Mouse (Mus musculus) cerebellum, adult 11 months (tissue): Measurements from ENCODE around the gene Tgfb2.

Source experiments
- DNase-seq: peaks from one replicate; pipeline ENCODE4 v3.0.0; 2022

Tgfb2 gene

DNA sequence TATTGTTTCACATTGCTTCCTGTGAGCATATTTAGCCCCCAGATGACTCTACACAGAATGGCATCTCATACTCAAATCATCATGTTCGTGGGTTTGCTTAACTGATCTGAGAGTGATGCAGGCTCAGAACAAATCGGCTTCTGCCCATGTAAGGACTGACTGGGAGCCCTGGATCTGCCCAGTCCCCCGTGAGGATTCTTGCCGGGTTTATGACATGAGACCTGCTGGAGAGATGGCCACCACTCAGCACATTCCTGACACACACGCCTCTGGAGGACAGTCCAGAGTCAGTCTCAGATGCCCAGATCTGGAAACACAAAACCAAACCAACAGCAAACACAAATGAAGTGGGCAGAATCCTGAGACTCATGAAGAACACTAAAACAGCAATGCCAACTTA lies 128.5 kb downstream of the Tgfb2 start:
- DNase-seq = no peak

DNA sequence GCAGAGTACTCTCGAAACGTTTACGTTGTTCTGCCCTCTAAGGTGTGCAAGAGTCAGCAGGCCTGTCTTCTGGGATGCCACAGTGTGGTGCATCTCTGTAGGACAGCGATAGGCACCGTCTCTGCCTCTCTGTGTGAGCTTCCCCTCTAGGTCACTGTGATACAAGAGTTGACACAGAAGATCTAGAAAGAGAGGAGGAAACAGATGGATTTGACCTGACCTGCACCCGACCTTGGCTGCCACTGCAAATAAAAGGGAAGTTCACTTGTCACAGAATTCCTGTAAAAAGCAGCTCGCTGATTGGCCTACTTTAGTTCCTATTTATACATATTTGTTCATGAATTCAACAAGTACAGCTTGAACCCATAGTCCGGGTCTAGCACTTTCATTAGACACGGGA lies 130.2 kb downstream of the Tgfb2 start:
- no peak for DNase-seq

- DNase-seq = no peak
Observed at GRCm38 (mm10) chr1:186575074-186575473, 130.7 kb downstream of the Tgfb2 start.
